Mouse (Mus musculus): ENCODE data around the gene Plch1.
A peak's percentile ranks its signal among the peaks of the same experiment; 100 is the strongest.

Plch1 gene

DNA sequence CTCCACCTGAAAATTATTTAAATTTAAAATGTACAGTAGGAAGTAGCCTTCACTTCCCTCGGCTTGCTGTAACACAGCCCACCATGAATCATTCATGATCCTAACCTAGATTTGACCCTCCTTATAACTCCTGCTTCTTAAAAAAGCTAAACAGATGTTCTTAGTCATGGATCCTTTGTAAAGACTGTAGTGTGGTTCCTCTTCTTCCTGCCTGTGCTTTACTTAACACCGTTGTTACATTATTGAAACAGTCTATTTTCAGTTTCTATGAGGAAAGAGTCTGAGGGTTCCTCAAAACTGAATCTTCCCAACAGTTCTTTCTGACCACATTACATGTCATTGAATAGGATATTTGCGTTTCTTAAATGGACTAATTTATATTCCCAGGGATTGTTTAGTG lies 234.0 kb downstream of the Plch1 start:
- DNase-seq: no peak

DNA sequence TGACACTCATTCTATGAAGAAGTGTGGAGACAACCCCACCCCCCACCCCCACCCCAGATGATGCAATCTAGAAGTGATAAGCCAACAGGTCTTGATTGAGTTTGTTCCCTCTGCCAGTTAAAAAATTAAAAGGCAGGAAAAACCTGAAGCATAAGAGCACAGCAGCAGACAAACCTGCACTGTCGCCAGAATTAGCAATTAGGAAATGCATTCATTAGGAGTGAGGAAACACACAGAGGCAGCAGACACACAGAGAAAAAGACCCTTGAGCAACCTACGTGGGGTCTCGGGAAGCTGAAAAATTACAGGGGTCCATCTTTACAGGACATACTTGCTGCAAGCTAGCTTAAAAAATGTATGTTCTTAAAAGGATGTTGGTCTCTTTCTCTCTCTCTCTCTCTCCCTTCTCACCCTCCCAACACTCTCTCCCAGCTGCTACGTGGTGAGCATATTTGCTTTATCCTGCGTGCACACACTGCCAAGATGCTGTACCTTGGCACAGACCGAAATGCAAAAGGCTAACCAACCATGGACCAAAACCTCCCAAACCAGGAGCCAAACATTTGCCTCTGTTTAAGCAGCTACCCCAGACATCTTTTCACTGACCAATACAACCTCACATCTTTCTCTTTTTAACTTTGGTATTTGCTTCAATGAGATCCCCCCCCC lies 234.6 kb downstream of the Plch1 start:
- peak; percentile 13 for DNase-seq

Data from layer of hippocampus, adult 9-11 months (tissue).